Mouse (Mus musculus) heart, embryonic 10.5 days (tissue): ENCODE data around the gene Icam1. TPM values are rescaled to one million over a fixed set of nuclear protein-coding genes. Genes with fewer than 3 reads are reported as not detected.

Source experiments
- DNase-seq: peaks from one replicate; pipeline ENCODE4 v3.0.0-alpha.2; 2017; ENCODE audit warnings: low spot score
- H3K27ac ChIP-seq: fragments of 300-500 bp; sonication (generic); 2 replicates; pipeline ENCODE4 v1.5.1; 2016; ENCODE audit warnings: mild to moderate bottlenecking
- H3K27me3 ChIP-seq: fragments of 300-500 bp; sonication (generic); 2 replicates; pipeline ENCODE4 v1.6.1; 2016; ENCODE audit warnings: mild to moderate bottlenecking; ENCODE audit not compliant: poor library complexity, insufficient read depth, severe bottlenecking
- H3K36me3 ChIP-seq: fragments of 300-500 bp; sonication (generic); 2 replicates; pipeline ENCODE4 v1.6.1; 2016; ENCODE audit warnings: mild to moderate bottlenecking, moderate library complexity
- H3K4me1 ChIP-seq: fragments of 300-500 bp; sonication (generic); 2 replicates; pipeline ENCODE4 v1.6.1; 2016; ENCODE audit warnings: mild to moderate bottlenecking
- H3K4me3 ChIP-seq: fragments of 300-500 bp; sonication (generic); 2 replicates; pipeline ENCODE4 v1.5.1; 2016; ENCODE audit warnings: mild to moderate bottlenecking, moderate library complexity
- H3K9me3 ChIP-seq: fragments of 300-500 bp; sonication (generic); 2 replicates; pipeline ENCODE4 v1.6.1; 2016; ENCODE audit warnings: mild to moderate bottlenecking, moderate library complexity
- WGBS: fragments of 180-500 bp; shearing (Covaris S2); methylation state at CpG from one replicate; pipeline ENCODE4 v1.1.7; 2016; 5-methylcytosine and 5-hydroxymethylcytosine counted together
- polyA plus RNA-seq: library from polyadenylated mRNA; unstranded; fragments of >200 nt; fragmentation: Nextera tagmentation; extraction: Ambion mirVana; gene quantifications from 2 replicates; pipeline ENCODE4 v1.2.1, GENCODE M21; 2016

Gene Icam1
- polyA plus RNA-seq: 7.7 and 9.7 TPM in 2 replicates

GRCm38 (mm10) chr9:21015571-21016130 is at the start of gene Icam1:
Gene Icam1, plus strand, starts transcription at chr9:21015985.
- Histone ChIP-seq H3K27me3 (peaks cover 64% of the 10 kb centered on the region), H3K4me3 (peak within 1 kb of the TSS; percentile 57), H3K4me1 (peaks cover 27% of the 10 kb centered on the region), H3K27ac (peak within 1 kb of the TSS; percentile 47), H3K36me3 (no peaks in the 10 kb centered on the region), H3K9me3 (no peaks in the 10 kb centered on the region)
- DNase-seq: no peak
- WGBS: 2% methylated on average over 30 of the region's 30 CpGs

GRCm38 (mm10) chr9:20966008-20966407 is 49.8 kb upstream of the Icam1 start:
- no peaks in the 10 kb centered on the region for H3K27me3 ChIP-seq
- no peaks in the 10 kb centered on the region for H3K9me3 ChIP-seq
- no peak overlapping the region for H3K27ac ChIP-seq
- no peak overlapping the region for H3K4me3 ChIP-seq
- 78% methylated on average over 3 of the region's 3 CpGs for WGBS
- DNase-seq: no peak
- H3K4me1 ChIP-seq: no peaks in the 10 kb centered on the region
- peaks cover 54% of the 10 kb centered on the region for H3K36me3 ChIP-seq

GRCm38 (mm10) chr9:20966747-20967146 is 49.0 kb upstream of the Icam1 start:
- no peaks in the 10 kb centered on the region for H3K27me3 ChIP-seq
- no peak overlapping the region for H3K27ac ChIP-seq
- H3K4me3 ChIP-seq: no peak overlapping the region
- 80% methylated on average over 5 of the region's 5 CpGs for WGBS
- DNase-seq: no peak
- H3K9me3 ChIP-seq: no peaks in the 10 kb centered on the region
- peaks cover 58% of the 10 kb centered on the region for H3K36me3 ChIP-seq
- peaks cover 7% of the 10 kb centered on the region for H3K4me1 ChIP-seq

- Histone ChIP-seq H3K27ac (peak overlapping the region; percentile 78), H3K27me3 (no peaks in the 10 kb centered on the region), H3K4me1 (peaks cover 47% of the 10 kb centered on the region), H3K9me3 (no peaks in the 10 kb centered on the region), H3K4me3 (peak overlapping the region; percentile 31; the same call in 1 of the 2 replicates), H3K36me3 (peaks cover 40% of the 10 kb centered on the region)
- 80% methylated on average over 7 of the region's 7 CpGs for WGBS
- DNase-seq: no peak
These were observed 44.0 kb upstream of the Icam1 start for GRCm38 (mm10) chr9:20971751-20972140.

- peaks cover 51% of the 10 kb centered on the region for H3K4me1 ChIP-seq
- 46% methylated on average over 28 of the region's 28 CpGs for WGBS
- H3K27me3 ChIP-seq: no peaks in the 10 kb centered on the region
- H3K4me3 ChIP-seq: peak overlapping the region; percentile 31
- DNase-seq: no peak
- peak overlapping the region; percentile 78 for H3K27ac ChIP-seq
- H3K36me3 ChIP-seq: peaks cover 34% of the 10 kb centered on the region
- no peaks in the 10 kb centered on the region for H3K9me3 ChIP-seq
These were observed 43.4 kb upstream of the Icam1 start for GRCm38 (mm10) chr9:20972141-20972992.

- Histone ChIP-seq H3K9me3 (no peaks in the 10 kb centered on the region), H3K36me3 (peaks cover 26% of the 10 kb centered on the region), H3K27ac (peak overlapping the region; percentile 78), H3K27me3 (no peaks in the 10 kb centered on the region), H3K4me3 (peak overlapping the region; percentile 31), H3K4me1 (peaks cover 53% of the 10 kb centered on the region)
- 93% methylated on average over 4 of the region's 4 CpGs for WGBS
- no peak for DNase-seq
These were observed 42.6 kb upstream of the Icam1 start for GRCm38 (mm10) chr9:20973001-20973681.

- H3K27me3 ChIP-seq: no peaks in the 10 kb centered on the region
- H3K4me3 ChIP-seq: peak overlapping the region; percentile 22
- peak overlapping the region; percentile 49; the same call in 1 of the 2 replicates for H3K27ac ChIP-seq
- H3K36me3 ChIP-seq: peaks cover 21% of the 10 kb centered on the region
- peaks cover 59% of the 10 kb centered on the region for H3K4me1 ChIP-seq
- no peak for DNase-seq
- H3K9me3 ChIP-seq: no peaks in the 10 kb centered on the region
- WGBS: 55% methylated on average over 6 of the region's 6 CpGs
These were observed 42.1 kb upstream of the Icam1 start for GRCm38 (mm10) chr9:20973682-20974075.

GRCm38 (mm10) chr9:20975431-20976215 is 40.2 kb upstream of the Icam1 start:
- H3K4me1 ChIP-seq: peaks cover 66% of the 10 kb centered on the region
- under 1% methylated on average over 45 of the region's 45 CpGs for WGBS
- peaks cover 8% of the 10 kb centered on the region; the same call in 1 of the 2 replicates for H3K36me3 ChIP-seq

GRCm38 (mm10) chr9:20976216-20976960 is 39.4 kb upstream of the Icam1 start, which contains the start of gene S1pr2:
Gene S1pr2, minus strand, starts transcription at chr9:20976781.
- no peaks in the 10 kb centered on the region for H3K9me3 ChIP-seq
- H3K27me3 ChIP-seq: no peaks in the 10 kb centered on the region
- DNase-seq: peak; percentile 92
- peaks cover 63% of the 10 kb centered on the region for H3K4me1 ChIP-seq
- under 1% methylated on average over 47 of the region's 47 CpGs for WGBS
- peaks cover 4% of the 10 kb centered on the region; the same call in 1 of the 2 replicates for H3K36me3 ChIP-seq
- peak within 1 kb of the TSS; percentile 96 for H3K27ac ChIP-seq
- H3K4me3 ChIP-seq: peak within 1 kb of the TSS; percentile 93

More at GRCm38 (mm10) chr9:20975431-20976215, 40.2 kb upstream of the Icam1 start:
- Histone ChIP-seq H3K27me3 (no peaks in the 10 kb centered on the region), H3K9me3 (no peaks in the 10 kb centered on the region), H3K4me3 (peak overlapping the region; percentile 93), H3K27ac (peak overlapping the region; percentile 96)
- DNase-seq: peak; percentile 94

- peaks cover 55% of the 10 kb centered on the region for H3K4me1 ChIP-seq
- DNase-seq: no peak
- no peaks in the 10 kb centered on the region for H3K27me3 ChIP-seq
These were observed 38.7 kb upstream of the Icam1 start for GRCm38 (mm10) chr9:20976961-20977689.

GRCm38 (mm10) chr9:20978409-20979095 is 37.2 kb upstream of the Icam1 start:
- Histone ChIP-seq H3K27ac (peak overlapping the region; percentile 56; the same call in 1 of the 2 replicates), H3K4me3 (no peak overlapping the region), H3K9me3 (no peaks in the 10 kb centered on the region), H3K4me1 (peaks cover 46% of the 10 kb centered on the region), H3K36me3 (no peaks in the 10 kb centered on the region), H3K27me3 (no peaks in the 10 kb centered on the region)
- WGBS: 61% methylated on average over 10 of the region's 10 CpGs
- no peak for DNase-seq

More at GRCm38 (mm10) chr9:20976961-20977689, 38.7 kb upstream of the Icam1 start:
- Histone ChIP-seq H3K9me3 (no peaks in the 10 kb centered on the region), H3K36me3 (no peaks in the 10 kb centered on the region), H3K27ac (peak overlapping the region; percentile 96), H3K4me3 (peak overlapping the region; percentile 93)
- WGBS: 2% methylated on average over 4 of the region's 4 CpGs
